Mouse (Mus musculus) gastrocnemius, postnatal 14 days (tissue): Measurements from ENCODE around the gene Commd9. TPM values are rescaled to one million over a fixed set of nuclear protein-coding genes. Genes with fewer than 3 reads are reported as not detected.

Experiments
- DNase-seq: peaks from one replicate; pipeline ENCODE4 v3.0.0; 2021; ENCODE audit warnings: mixed read lengths
- intact Hi-C: fragments of 180-260 bp; cut with DNase I; formaldehyde crosslinking; loops from one replicate; pipeline ENCODE4 v1.15.1; 2025; ENCODE audit warnings: low total_unique reads
- total RNA-seq, 2 experiments: library from RNA; stranded (reverse); gene quantifications; 2 replicates each; pipeline ENCODE4 v1.2.3; 2021

Gene Commd9
- total RNA-seq, 2 experiments from 2014 or later: 28.6 to 29.4 TPM

- intact Hi-C loops: loop anchor here (5.0 to 10.0 kb wide), 3 partner anchors 120 to 545 kb away; partner anchors contain the start of gene Fjx1
- no peak for DNase-seq
These were observed 21.5 kb downstream of the Commd9 start for GRCm38 (mm10) chr2:101907386-101908022.

GRCm38 (mm10) chr2:101908773-101909172 is 22.7 kb downstream of the Commd9 start:
- intact Hi-C loops: loop anchor here (5.0 to 10.0 kb wide), 3 partner anchors 119 to 544 kb away; partner anchors contain the start of gene Fjx1
- DNase-seq: no peak

- DNase-seq: no peak
- intact Hi-C loops: loop anchor here (5.0 to 10.0 kb wide), 3 partner anchors 118 to 543 kb away; partner anchors contain the start of gene Fjx1
These were observed 23.5 kb downstream of the Commd9 start for GRCm38 (mm10) chr2:101909326-101910080.

- DNase-seq: no peak
- intact Hi-C loops: no loop called here
These were observed 32.5 kb downstream of the Commd9 start for GRCm38 (mm10) chr2:101918518-101918917.

GRCm38 (mm10) chr2:101920136-101920554 is 34.1 kb downstream of the Commd9 start:
- no peak for DNase-seq
- intact Hi-C loops: no loop called here

- no peak for DNase-seq
- intact Hi-C loops: no loop called here
These were observed 36.3 kb downstream of the Commd9 start for GRCm38 (mm10) chr2:101922302-101922701.

- no peak for DNase-seq
- intact Hi-C loops: no loop called here
These were observed 37.1 kb downstream of the Commd9 start for GRCm38 (mm10) chr2:101923181-101923580.

- no peak for DNase-seq
- intact Hi-C loops: no loop called here
These were observed 39.1 kb downstream of the Commd9 start for GRCm38 (mm10) chr2:101925183-101925582.

GRCm38 (mm10) chr2:101925591-101926188 is 39.6 kb downstream of the Commd9 start:
- DNase-seq: no peak
- intact Hi-C loops: no loop called here

- intact Hi-C loops: no loop called here
- DNase-seq: peak; percentile 18
These were observed 46.3 kb downstream of the Commd9 start for GRCm38 (mm10) chr2:101932169-101932936.

GRCm38 (mm10) chr2:101933301-101933700 is 47.3 kb downstream of the Commd9 start:
- intact Hi-C loops: no loop called here
- DNase-seq: peak; percentile 33

GRCm38 (mm10) chr2:101935006-101935405 is 49.0 kb downstream of the Commd9 start:
- DNase-seq: no peak

GRCm38 (mm10) chr2:101950716-101951520 is 64.9 kb downstream of the Commd9 start:
- DNase-seq: no peak
- intact Hi-C loops: no loop called here

More at GRCm38 (mm10) chr2:101935006-101935405, 49.0 kb downstream of the Commd9 start:
- intact Hi-C loops: no loop called here

Other genes with a start within 250 kb of the Commd9 start
- under 1 TPM; 0.04 to 0.10 TPM for gene Rag1, start 236.7 kb upstream of the Commd9 start, total RNA-seq
- 10 to 100 TPM; 52.8 to 55.1 TPM for gene B230118H07Rik, start 236.7 kb upstream of the Commd9 start, total RNA-seq
- gene Traf6, start 207.8 kb upstream of the Commd9 start, total RNA-seq: 10 to 100 TPM in 1 of 2 experiments, 1 to 10 TPM in 1; 9.6 to 10.1 TPM
- 1 to 10 TPM; 1.1 to 2.2 TPM for gene Prr5l, start 3.2 kb upstream of the Commd9 start, total RNA-seq